Mouse (Mus musculus): ENCODE measurements at regions not wholly inside any gene's neighbourhood (a gene's known extent, or its start where the extent isn't known, plus 50 kb on each side); places are given as distances from the start of the nearest gene placed in this dataset.

DNA sequence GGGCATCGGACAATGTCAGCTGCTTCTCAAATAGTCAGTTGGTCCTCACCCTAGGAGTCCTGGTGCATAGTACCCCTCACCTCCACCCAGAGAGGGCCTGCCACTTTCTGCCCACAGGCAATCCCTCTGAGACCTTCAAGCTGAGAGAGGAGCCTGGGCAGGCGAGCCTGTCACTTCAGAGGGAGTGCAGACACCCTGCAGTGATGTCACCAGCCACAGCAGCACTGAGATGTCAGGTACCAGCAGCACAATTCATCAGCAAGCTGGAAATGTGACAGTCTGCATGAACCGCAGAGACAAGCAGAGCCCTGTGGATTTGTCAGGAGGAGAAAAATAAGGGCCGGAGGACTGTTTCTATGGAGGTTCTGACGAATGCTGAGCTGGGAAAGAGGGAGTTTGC is 324.3 kb downstream of the Qk start:
- DNase-seq (ENCODE audit: low spot score), result no peak

DNA sequence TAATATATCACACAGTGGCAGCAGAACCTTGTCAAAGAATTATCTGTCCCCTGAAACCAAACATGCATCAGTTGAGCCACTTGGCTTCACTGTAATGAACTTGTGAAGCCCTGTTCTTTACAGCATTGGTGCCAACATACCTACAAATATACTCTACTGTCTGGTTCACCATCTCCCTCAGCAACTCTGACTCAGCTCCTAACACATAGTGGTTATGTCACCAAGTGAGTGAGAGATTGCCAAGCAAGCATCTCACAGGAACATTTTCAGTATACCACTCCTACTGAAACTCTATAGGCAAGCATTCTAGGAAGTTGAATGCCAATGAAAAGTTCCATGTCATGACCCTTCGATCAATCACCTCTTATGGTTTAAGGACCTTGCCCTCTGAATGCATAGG is 321.2 kb upstream of the Pabpc6 start:
- no peak for DNase-seq (ENCODE audit: low spot score)

DNA sequence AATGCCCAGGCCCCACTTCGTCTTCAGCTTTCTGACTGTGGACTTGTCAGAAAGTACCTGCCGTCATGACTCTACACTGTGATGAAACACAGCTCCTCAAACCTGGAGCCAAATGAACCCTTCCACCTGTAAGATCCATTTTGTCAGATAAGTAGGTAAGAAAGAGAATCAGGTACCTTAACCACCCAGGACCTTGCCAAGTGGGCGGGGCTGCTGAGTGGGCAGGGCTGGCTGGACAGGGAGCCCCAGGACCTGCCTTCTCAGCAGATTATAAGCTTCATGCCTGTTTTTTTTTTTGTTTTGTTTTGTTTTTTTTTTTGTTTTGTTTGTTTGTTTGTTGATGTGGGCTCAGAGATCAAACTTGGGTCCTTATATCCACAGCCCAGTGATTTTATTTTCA is 311.8 kb upstream of the Pabpc6 start:
- DNase-seq (ENCODE audit: low spot score), result no peak

DNA sequence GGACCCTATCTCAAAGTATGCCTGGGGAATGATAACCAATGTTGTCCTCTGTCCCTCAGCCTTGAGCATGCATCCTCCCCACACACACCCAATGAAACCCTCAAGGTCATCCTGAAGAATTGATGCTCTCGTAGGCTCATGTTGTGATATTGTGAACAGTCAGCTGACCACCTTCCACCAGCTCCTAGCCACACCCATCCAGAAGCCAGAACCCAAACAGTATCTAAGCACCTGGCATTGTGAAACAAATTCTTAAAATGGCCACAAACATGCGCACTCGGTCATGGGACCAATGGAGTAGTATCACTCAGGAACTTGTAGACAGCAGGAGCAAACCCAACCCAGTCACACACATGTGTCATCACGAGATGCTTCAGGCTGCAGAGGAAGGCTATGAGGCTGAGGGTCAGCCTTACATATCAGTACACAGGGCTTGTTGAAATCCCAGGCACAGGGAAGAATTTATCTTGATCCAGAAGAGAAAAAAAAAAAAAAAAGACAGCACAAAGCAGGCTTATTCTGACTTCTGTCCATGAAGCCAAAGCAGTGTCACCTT is 307.4 kb upstream of the Pabpc6 start:
- DNase-seq (ENCODE audit: low spot score), result no peak

DNA sequence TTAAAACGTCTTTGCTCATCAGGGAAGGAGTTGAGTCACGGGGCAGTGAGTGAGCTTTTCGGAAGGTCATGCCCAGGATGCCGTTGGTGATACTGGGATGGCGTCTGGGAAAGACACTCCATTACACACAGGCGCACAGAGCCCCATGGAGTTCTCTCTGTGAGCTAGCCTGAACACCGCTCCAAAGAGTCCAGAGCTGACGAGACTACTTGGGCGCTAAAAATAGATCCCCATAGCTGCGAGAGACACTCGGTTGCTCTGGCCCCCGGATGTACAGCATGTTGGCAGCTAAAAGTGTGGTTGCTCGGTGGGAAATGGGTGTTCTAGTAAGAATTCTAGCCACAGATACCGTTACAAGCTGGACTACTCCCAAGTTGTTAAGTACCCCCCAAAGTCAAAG is 306.5 kb upstream of the Pabpc6 start:
- no peak for DNase-seq (ENCODE audit: low spot score)

DNA sequence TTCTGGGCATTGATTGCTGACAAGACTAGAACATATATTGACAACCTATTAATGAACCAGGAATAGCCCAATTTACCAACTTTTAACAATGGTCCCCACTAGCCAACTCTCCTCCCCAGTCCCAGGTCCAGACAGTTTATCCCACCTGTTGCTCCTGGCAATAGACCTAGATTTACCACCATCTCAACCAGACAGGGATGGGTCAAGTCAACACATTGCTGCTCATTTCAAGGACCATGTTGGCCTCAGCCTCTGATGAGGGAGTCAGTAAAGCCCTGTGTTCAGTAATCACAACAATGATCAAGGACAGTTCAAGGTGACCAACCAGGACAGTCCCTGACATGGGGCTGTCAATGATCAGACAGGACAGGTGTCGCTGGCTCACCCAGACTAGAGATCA is 305.6 kb upstream of the Pabpc6 start:
- DNase-seq (ENCODE audit: low spot score), result no peak

DNA sequence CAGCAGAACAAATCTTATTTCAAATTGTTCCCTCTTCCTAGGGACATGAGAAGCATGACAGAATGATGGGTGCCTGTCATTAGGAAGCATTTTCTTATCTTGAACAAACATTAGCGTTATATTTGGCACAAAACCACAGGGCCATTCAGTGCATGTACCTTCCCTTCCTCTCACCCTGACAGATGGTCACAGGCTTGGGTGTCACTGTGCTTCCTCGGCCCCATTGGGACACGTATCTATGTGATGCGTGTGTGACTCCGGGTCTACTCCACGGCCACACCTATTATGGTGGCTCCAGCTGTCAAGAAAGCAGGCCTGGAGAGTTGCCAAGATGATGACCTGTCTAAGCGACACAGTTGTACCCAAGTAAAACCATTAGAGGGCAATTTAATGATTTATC is 298.5 kb upstream of the Pabpc6 start:
- no peak for DNase-seq (ENCODE audit: low spot score)

DNA sequence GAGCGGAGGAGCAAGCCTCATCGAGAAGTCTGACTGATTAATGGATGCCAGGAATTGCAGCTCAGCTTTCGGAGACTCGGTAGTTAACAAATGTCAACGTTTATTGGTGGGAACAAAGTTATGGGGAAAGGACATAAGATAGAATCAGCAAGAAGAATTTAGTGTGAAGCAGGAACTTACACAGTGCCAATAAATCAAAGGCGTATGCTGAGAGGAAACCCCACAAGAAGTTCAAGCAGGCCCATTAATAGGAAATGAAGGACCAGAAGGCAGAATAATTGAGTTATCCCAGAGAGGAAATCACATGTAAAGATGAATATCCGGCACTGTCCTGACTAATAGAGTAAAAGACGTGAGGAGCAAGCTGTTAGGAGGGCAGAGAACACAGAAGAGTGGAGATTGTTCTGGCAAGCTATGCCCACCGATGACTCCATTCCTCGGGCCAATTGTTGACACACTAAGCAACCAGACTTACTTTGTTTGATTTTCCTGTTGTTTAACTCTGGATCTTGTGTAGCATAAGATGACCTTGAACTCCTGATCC is 293.4 kb upstream of the Pabpc6 start:
- no peak for DNase-seq (ENCODE audit: low spot score)

DNA sequence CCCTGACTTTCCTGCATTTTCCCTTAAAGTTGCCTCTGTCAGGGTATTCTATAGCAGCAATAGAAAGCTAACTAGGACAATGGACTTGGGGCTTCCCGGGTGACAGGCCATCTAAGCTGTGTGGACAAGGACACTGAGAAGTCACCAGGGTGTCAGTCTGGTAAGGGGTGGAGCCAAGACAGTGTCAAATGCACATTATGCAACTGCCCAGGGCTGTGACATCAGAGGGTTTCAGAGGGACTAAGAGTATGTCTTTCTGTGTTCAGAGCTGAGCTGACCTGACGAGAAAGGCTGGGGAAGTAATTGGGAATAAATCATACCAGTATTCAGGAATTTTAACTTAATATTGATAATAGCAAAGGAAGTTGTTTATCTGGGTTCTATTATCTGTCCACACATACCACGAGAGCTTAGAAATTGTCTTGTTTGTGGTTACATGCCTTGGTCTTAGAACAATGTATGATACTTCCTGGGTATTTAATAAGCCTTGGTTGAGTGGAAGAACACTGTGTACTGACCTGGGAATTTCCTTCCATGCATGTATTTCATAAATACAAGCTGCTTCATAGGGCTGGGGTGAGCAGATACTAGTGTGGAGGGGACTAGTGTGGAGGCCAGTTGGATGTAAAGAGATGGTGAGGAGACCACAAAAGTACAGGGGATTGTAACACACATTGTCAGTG is 279.6 kb upstream of the Pabpc6 start:
- DNase-seq (ENCODE audit: low spot score), result no peak

DNA sequence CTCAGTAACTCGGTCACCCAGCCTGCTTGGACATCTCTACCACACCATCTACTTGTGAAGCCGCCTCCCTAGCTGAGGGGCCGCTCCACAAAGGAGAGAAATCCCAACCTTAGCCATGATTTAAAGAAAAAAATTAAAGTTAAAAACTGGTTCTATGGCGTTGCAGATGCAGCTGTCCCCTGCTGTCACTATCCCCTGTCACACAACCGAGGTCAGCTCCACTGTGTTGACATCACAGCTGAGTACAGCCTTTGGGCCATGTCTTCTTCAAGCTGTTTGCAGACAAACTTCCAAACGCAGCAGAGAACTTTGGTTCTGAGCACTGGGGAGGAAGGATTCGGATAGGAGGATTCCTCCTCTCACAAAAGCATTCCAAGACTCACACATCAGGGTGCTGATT is 278.1 kb upstream of the Pabpc6 start:
- no peak for DNase-seq (ENCODE audit: low spot score)

DNA sequence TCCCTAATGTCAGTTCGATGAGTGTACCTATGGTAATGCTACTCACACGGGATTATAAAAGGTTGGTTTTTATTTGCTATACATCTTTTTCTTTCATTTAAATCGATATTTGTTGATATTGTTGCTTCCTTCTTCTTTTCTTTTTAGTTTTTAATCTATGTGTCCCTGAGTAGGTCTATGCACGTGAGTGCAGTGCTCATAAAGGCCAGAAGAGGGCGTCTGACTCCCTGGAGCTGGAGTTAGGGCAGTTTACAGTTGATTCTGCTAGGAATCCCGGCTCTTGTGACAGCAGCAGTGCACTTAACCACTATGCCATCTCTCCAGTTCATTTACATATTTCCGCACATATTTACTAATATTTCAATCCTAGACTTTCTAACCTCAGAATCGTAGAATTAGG is 275.0 kb upstream of the Pabpc6 start:
- DNase-seq (ENCODE audit: low spot score), result no peak

DNA sequence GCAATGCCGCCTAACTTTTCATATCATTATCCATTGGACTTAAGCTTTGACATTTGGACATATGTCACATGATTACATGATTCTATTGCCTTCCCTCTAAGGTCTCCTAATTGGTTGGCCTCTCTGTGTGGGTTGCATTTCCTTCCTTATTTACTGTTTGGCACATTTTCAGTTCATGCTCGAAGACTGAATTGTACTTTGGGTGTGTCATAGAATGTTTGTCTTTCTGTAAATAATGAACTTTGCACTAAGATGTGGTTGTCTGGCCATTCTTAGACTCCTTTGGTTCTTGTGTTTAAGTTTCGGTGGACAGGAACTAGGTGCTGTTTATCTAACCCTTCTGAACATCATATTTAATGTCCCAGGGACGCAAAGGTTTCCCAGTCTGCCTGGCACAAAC is 272.7 kb upstream of the Pabpc6 start:
- no peak for DNase-seq (ENCODE audit: low spot score)

DNA sequence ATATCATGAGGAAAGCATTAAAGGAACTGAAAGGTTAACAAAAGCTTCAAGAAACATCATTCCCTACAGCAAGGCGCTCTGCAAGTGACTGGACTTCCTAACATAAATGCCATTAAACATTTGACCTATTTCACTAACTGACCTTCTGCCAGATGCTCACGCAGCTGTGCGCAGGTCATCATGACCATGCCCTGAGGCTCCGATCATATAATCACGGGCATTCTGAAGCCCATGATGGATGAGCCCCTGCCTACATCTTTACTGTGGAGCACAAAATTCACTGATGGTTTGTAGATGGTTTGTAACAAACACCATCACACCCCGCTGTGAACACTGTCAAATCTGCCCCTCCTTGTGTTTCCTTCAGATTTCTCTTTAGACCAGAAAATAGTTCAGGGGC is 270.1 kb upstream of the Pabpc6 start:
- no peak for DNase-seq (ENCODE audit: low spot score)

DNA sequence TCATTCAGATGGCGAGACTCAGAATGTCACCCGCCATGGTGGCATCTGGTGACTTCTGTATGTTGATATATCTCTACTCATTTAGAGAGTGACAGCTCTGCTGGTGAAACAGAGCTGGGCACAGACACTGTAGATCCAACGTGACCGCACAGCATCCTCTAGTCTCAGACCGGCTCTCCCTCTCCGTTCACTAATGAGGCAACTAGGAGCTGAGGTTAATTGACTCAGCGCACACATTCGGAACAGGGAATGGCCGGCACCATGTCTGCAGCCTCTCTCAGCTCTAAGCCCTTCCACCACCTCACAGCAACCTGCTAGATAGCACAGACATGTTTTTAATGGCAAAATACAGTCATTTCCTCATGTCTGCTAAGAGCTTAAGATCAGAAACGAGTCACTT is 268.9 kb upstream of the Pabpc6 start:
- DNase-seq (ENCODE audit: low spot score), result no peak

DNA sequence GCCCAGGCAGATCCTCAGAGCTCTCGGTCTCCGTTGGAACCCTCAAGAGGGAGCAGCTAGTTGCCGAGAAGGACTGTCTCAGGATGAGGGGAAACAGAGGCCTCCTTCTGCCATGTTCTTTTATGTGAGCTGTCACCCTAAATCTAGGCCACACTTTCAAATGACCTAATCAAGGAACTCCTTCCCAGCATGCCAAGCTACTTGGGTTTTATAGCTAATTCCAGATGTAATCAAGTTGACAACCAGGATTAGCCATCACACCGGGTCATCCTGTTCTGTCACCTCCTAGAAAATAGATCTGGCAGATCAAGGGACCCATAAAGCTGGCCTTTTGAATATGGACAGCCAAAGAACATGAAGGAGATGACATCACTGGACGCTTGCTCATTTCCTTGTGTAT is 267.7 kb upstream of the Pabpc6 start:
- no peak for DNase-seq (ENCODE audit: low spot score)

DNA sequence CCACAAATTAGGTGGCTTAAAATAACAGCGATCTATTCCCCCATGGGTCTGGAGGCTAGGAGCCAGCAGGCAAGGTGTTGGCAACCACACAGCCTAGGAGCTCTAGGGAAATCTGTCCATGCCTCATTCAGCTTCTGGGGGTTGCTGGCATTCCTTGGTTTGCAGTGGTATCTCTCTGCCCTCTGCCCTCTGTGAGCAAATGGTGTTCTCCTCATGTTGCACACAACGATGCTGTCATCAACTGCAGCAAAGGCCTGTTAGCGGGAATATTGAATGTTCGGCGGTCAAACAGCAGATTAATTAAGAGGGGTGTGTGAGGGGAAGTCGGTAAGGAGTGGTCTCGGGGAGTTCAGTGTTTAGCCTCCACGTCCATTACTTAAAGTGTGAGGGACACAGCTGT is 262.7 kb upstream of the Pabpc6 start:
- DNase-seq (ENCODE audit: low spot score), result no peak

DNA sequence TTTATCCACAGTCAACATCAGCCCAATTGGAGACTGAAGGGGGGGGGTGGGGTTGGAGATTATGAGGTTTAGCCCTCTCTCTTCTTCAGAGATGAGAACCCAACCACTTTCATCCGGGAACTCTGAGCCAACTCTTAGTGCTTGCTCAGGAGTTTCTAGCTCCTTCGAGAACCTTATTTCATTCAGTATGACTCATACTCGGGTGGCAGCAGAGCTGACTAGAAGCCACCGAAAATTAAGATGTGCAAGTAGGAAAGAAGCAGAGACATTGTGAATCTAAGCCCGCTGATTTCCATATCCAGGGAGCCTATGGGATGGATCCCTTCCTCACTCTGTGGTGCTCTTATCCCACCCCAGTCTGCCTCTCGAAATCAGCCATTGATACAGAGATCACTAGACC is 262.0 kb upstream of the Pabpc6 start:
- DNase-seq (ENCODE audit: low spot score), result no peak

DNA sequence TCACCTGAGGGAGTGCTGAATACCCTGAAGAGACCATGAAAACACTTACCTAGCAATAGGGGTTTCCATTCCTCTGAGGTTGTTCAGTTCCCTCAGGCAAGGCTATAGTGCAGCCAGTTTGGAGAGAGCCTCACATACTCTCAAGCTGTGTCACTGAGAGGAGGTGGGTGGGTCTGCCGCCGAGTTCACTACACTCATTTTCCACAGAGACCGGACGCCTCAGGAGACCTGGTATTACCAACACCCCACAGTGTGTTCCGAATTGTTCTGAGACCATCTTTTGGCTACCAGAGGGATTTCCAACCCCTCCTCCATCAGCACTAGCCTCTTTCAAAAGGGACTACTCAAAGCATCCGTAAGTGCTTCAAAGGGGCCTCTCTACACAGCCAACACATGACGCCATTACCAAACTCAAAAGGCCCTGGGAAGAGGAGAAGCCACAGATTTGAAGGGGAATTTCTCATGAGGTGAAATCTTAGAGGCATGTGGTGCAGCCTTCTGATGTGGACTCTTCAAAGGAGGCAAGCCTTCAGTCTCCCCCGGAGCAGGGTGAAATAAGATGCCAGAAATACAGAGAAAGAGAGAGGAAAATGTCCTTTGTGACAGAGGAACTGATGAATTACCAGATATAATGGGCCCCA is 260.1 kb upstream of the Pabpc6 start:
- DNase-seq (ENCODE audit: low spot score), result no peak

DNA sequence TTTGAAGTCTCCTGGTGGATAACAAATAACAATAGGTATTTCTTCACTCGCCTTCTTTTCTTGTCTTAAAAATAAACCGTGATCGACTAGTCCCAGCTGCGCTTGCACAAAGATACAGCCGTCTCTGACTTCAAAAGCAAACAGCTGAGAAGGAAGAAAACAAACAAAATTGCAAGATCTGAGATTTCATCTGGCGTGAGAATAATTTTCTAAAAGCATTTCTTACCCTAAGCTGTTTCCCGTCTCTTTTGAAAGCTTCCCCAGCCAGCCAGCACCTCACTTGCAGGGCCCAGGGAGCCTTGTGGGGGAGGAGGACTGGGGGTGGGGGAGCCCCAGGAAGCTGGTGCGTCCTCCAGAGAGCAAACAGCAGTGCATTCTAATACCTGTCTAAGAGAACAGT is 258.2 kb upstream of the Pabpc6 start:
- no peak for DNase-seq (ENCODE audit: low spot score)

DNA sequence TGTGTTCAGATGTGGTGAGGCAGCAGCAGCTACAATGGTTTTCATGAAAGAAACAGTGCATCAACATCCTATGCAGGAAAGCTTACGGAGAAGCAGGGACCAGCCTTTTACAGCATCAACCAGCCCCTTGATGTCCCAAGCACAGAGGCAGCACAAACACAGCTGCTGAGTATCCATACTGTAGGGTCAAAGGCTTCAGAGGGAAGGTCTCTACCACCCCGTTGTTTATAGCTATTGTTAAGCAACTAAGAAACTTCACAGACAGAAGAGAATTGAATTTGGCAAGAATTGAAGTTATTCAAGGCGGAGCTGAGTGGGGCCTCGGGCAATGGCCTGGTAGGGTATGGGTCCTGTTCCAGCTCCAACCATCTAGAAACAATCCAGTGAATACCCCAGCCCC is 256.8 kb upstream of the Pabpc6 start:
- DNase-seq (ENCODE audit: low spot score), result no peak

DNA sequence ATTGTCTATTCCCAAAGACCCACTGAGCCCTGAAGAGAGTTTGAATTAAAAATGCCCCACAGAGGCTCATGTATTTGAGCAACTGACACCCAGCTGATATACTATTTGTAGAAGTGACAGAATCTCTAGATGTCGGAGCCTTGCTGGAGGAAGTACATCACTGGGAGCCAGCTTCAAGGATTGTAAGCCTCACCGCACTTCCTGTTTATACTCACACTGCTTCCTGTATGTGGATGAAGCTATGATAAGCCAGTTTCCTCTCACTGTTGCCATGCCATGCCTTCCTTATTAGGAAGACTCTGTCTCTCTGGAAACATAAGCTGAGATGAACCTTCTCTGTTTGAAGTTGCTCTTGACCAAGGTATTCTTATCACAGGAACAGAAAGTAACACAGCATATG is 251.8 kb upstream of the Pabpc6 start:
- DNase-seq (ENCODE audit: low spot score), result no peak

DNA sequence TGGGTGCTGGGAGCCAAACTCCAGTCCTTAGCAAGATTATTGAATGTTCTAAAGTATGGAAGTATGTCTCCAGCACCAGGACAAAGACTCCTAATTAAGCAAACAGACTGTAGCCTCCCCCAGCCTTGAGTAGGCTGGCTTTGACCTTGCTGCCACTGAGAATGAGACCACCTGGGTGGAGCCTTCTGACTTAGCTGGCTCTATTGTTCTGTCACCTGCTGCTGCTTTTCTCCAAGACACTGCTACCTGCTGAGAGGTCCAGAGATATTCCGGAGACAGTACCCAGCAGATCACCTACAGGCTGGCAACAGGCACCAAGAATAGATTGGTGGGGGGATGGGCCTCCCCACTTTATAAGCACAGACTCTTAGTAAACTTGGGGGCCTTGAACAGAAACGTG is 247.5 kb upstream of the Pabpc6 start:
- no peak for DNase-seq (ENCODE audit: low spot score)

DNA sequence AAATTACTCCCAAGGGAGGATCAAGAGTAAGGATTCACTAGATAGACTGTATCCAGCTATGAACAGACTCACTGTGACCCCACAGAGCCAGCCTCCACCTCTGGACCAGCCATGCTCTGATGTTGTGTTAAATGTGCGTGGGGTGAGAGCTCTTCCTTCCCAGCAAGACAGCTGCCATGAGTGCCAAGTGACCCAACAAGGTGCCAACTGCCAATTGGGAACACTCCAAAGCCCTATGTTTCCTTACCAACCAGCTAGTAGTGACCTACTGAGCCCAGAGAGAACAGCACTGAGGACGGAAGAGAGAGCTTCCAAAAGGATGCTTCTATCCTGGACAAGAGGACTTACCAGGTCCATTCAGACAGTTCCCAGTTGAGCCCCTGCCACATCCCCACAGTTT is 241.3 kb upstream of the Pabpc6 start:
- no peak for DNase-seq (ENCODE audit: low spot score)

DNA sequence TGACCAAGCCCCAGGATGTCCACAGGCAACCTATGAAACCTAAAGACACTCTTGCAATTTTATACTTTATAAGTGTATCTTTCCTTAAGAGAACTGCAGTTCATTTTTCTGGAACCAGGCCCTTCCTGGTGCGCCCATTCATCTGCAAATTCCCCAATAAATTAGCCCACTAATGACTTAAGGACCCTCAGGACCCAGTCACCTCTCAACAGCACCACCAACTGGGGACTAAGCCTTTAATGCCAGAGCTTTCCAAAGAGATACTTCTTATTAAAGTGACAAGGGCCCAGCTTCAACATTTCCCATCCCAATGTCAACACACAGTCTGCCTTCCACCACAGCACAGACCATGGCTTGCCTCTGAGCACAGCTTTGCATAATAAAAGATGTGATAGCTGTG is 237.6 kb upstream of the Pabpc6 start:
- no peak for DNase-seq (ENCODE audit: low spot score)
